Mouse (Mus musculus) heart, postnatal 0 days (tissue): ENCODE data around the gene Ankrd35.
"Not testable (repeated sequence)": the region's sequence is repeated elsewhere in the genome, so short reads cannot be mapped to it uniquely, and the experiment has no call there.

Experiments
- CTCF ChIP-seq: IDR thresholded peaks from 2 replicates; pipeline ENCODE4 v1.5.1; 2016; ENCODE audit warnings: antibody characterized with exemption, control low read depth, low read depth
- EP300 ChIP-seq: IDR thresholded peaks from 2 replicates; pipeline ENCODE4 v1.6.1; 2016; ENCODE audit warnings: antibody characterized with exemption, low read depth

DNA sequence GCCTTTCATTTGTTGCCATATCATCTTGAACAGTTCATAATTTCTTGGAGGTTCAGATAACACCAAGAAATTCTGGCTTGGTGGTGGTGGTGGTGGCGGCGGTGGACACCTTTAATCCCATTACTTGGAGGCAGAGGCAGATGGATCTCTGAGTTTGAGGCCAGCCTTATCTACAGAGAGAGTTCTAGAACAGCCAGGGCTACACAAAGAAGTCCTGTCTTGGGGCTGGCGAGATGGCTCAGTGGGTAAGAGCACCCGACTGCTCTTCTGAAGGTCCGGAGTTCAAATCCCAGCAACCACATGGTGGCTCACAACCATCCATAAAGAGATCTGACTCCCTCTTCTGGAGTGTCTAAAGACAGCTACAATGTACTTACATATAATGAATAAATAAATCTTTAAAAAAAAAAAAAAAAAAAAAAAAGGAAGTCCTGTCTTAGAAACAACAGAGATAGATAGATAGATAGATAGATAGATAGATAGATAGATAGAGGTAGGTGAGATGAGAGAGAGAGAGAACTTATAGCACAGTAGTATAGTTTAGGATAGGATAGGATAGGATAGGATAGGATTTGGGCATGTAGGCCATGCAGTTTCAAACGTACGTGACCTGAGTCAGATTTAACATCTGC lies 4.1 kb upstream of the Ankrd35 start:
- TF ChIP-seq CTCF, EP300: not testable (repeated sequence)
